Mouse (Mus musculus): Measurements from ENCODE around the gene Slc29a3.
"Not testable (repeated sequence)": the region's sequence is repeated elsewhere in the genome, so short reads cannot be mapped to it uniquely, and the experiment has no call there.

DNA sequence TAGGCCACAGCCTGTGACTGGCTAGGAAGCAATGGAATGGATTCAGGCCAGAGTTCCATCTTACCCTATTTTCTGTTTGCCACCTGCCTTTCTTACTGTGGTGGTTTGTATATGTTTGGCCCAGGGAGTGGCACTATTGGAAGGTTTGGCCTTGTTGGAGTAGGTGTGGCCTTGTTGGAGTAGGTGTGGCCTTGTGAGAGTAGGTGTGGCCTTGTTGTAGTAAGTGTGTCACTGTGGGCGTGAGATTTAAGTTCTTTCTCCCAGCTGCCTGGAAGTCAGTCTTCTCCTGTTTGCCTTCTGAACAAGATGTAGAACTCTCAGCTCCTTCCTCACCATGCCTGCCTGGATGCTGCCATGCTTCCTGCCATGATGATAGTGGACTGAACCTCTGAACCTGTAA, 10.3 kb downstream of the Slc29a3 start:
- not testable (repeated sequence) for TF ChIP-seq USF1 (IDR thresholded peaks at IDR 0.05; ENCODE audit: low read depth); E2F4 (IDR thresholded peaks at IDR 0.05; ENCODE audit: insufficient read depth); POLR2A (IDR thresholded peaks at IDR 0.05; ENCODE audit: insufficient read length, low read depth); SRF (IDR thresholded peaks at IDR 0.05; ENCODE audit: control insufficient read depth, insufficient read length, low read depth); POLR2AphosphoS2 (IDR thresholded peaks at IDR 0.05; ENCODE audit: insufficient read length, low read depth); TCF12 (IDR thresholded peaks at IDR 0.05; ENCODE audit: insufficient read depth, poor library complexity, severe bottlenecking); MAX (IDR thresholded peaks at IDR 0.05; ENCODE audit: low read depth); MYOG (IDR thresholded peaks at IDR 0.05; ENCODE audit: control insufficient read depth in 1 of 3, insufficient read depth in 1 of 3, insufficient read length in 2 of 3, low read depth in 2 of 3); MYOD1 (IDR thresholded peaks at IDR 0.05; ENCODE audit: control insufficient read depth in 1 of 3, insufficient read length in 2 of 3, low read depth in 2 of 3)

Measured in myocyte (in vitro differentiated cells).